Mouse (Mus musculus) right cerebral cortex, postnatal 36 days (tissue): ENCODE data around the gene Pxk.

Source experiments
- DNase-seq, 2 experiments: peaks; one replicate each; pipeline ENCODE4 v3.0.0; 2022; ENCODE audit warnings: low spot score in 2 of 2, mixed read lengths in 1 of 2

Gene Pxk

GRCm38 (mm10) chr14:8206179-8206910 is 108.3 kb downstream of the Pxk start:
- no peak for DNase-seq

GRCm38 (mm10) chr14:8207105-8207504 is 109.1 kb downstream of the Pxk start:
- DNase-seq = no peak

GRCm38 (mm10) chr14:8207543-8207942 is 109.5 kb downstream of the Pxk start:
- DNase-seq = no peak

- DNase-seq = peak; percentile 79 to 83
Measured at GRCm38 (mm10) chr14:8208876-8209275, 110.9 kb downstream of the Pxk start.

GRCm38 (mm10) chr14:8209896-8210295 is 111.9 kb downstream of the Pxk start:
- no peak for DNase-seq

GRCm38 (mm10) chr14:8212996-8213395 is 115.0 kb downstream of the Pxk start:
- no peak for DNase-seq

GRCm38 (mm10) chr14:8213803-8214224 is 115.8 kb downstream of the Pxk start, which contains the start of gene Kctd6:
TSS of gene Kctd6 (plus strand) at chr14:8214140.
- peak; percentile 96 for DNase-seq
